Mouse (Mus musculus): ENCODE measurements around the gene Cacna2d2. TPM values are rescaled to one million over a fixed set of nuclear protein-coding genes. Genes with fewer than 3 reads are reported as not detected.

The Cacna2d2 gene
- total and polyA plus RNA-seq, 2 experiments from 2014 or later: 7.6 to 108 TPM

- no peaks in the 10 kb centered on the region for H3K36me3 ChIP-seq (ENCODE audit: insufficient read depth, low read length)
- H3K27ac ChIP-seq: no peak overlapping the region
- H3K9me3 ChIP-seq (ENCODE audit: low read length): no peaks in the 10 kb centered on the region
- TF ChIP-seq CTCF (IDR thresholded peaks at IDR 0.05; ENCODE audit: low read depth): no peak
- ATAC-seq (no peak), DNase-seq (ENCODE audit: low spot score) (peak; percentile 12)
- 46% methylated on average over 16 of the region's 16 CpGs for WGBS
- H3K4me2 ChIP-seq (ENCODE audit: low read depth, low read length): no peak overlapping the region
- H3K27me3 ChIP-seq (ENCODE audit: insufficient read depth, low read length): no peaks in the 10 kb centered on the region
- peaks cover 10% of the 10 kb centered on the region for H3K4me1 ChIP-seq (ENCODE audit: insufficient read depth, low read length)
- H3K9ac ChIP-seq (replicated peaks; ENCODE audit: low read length): no peak overlapping the region
- no peak overlapping the region for H3K4me3 ChIP-seq (ENCODE audit: low read length)
Observed at GRCm38 (mm10) chr9:107512326-107512725, 112.9 kb downstream of the Cacna2d2 start.

- Histone ChIP-seq H3K27me3 (ENCODE audit: insufficient read depth, low read length) (no peaks in the 10 kb centered on the region), H3K4me3 (ENCODE audit: low read length) (no peak overlapping the region), H3K36me3 (ENCODE audit: insufficient read depth, low read length) (0 out of 2 replicates have a peak, but pooled peaks cover 5% of the 10 kb centered on the region), H3K27ac (no peak overlapping the region), H3K4me1 (ENCODE audit: insufficient read depth, low read length) (no peaks in the 10 kb centered on the region), H3K4me2 (ENCODE audit: low read depth, low read length) (no peak overlapping the region), H3K9me3 (ENCODE audit: low read length) (no peaks in the 10 kb centered on the region), H3K9ac (replicated peaks; ENCODE audit: low read length) (no peak overlapping the region)
- ATAC-seq: peak; percentile 67
- WGBS: 21% methylated on average over 14 of the region's 14 CpGs
- TF ChIP-seq CTCF (IDR thresholded peaks at IDR 0.05; ENCODE audit: low read depth): peak; percentile 100
- peak; percentile 93 for DNase-seq (ENCODE audit: low spot score)
Observed at GRCm38 (mm10) chr9:107514303-107514955, 115.0 kb downstream of the Cacna2d2 start.

- no peak for ATAC-seq
- H3K4me2 ChIP-seq (ENCODE audit: low read depth, low read length): no peak overlapping the region
- TF ChIP-seq CTCF (IDR thresholded peaks at IDR 0.05; ENCODE audit: low read depth): no peak
- no peak overlapping the region for H3K27ac ChIP-seq
- no peak overlapping the region for H3K4me3 ChIP-seq (ENCODE audit: low read length)
- no peak for DNase-seq (ENCODE audit: low spot score)
- no peak overlapping the region for H3K9ac ChIP-seq (replicated peaks; ENCODE audit: low read length)
- 26% methylated on average over 6 of the region's 6 CpGs for WGBS
- no peaks in the 10 kb centered on the region for H3K27me3 ChIP-seq (ENCODE audit: insufficient read depth, low read length)
- no peaks in the 10 kb centered on the region for H3K9me3 ChIP-seq (ENCODE audit: low read length)
- peaks cover 3% of the 10 kb centered on the region; the same call in 1 of the 2 replicates for H3K4me1 ChIP-seq (ENCODE audit: insufficient read depth, low read length)
- H3K36me3 ChIP-seq (ENCODE audit: insufficient read depth, low read length): 0 out of 2 replicates have a peak, but pooled peaks cover 9% of the 10 kb centered on the region
Observed at GRCm38 (mm10) chr9:107520331-107520730, 120.9 kb downstream of the Cacna2d2 start.

- DNase-seq (ENCODE audit: low spot score): no peak
- Histone ChIP-seq H3K4me3 (ENCODE audit: low read length) (no peak overlapping the region), H3K27me3 (ENCODE audit: insufficient read depth, low read length) (no peaks in the 10 kb centered on the region), H3K4me2 (ENCODE audit: low read depth, low read length) (no peak overlapping the region), H3K9ac (replicated peaks; ENCODE audit: low read length) (no peak overlapping the region), H3K4me1 (ENCODE audit: insufficient read depth, low read length) (peaks cover 3% of the 10 kb centered on the region), H3K27ac (0 out of 2 replicates have a peak overlapping the region, but pooled peaks have one; percentile 20), H3K36me3 (ENCODE audit: insufficient read depth, low read length) (0 out of 2 replicates have a peak, but pooled peaks cover 9% of the 10 kb centered on the region), H3K9me3 (ENCODE audit: low read length) (no peaks in the 10 kb centered on the region)
- no peak for TF ChIP-seq CTCF (IDR thresholded peaks at IDR 0.05; ENCODE audit: low read depth)
- no peak for ATAC-seq
- 64% methylated on average over 5 of the region's 5 CpGs for WGBS
Observed at GRCm38 (mm10) chr9:107521190-107521589, 121.8 kb downstream of the Cacna2d2 start.

GRCm38 (mm10) chr9:107521711-107522399 lies 122.4 kb downstream of the Cacna2d2 start:
- WGBS: 23% methylated on average over 24 of the region's 25 CpGs
- Histone ChIP-seq H3K9ac (replicated peaks; ENCODE audit: low read length) (no peak overlapping the region), H3K27ac (no peak overlapping the region), H3K27me3 (ENCODE audit: insufficient read depth, low read length) (no peaks in the 10 kb centered on the region), H3K4me1 (ENCODE audit: insufficient read depth, low read length) (peaks cover 9% of the 10 kb centered on the region), H3K36me3 (ENCODE audit: insufficient read depth, low read length) (0 out of 2 replicates have a peak, but pooled peaks cover 9% of the 10 kb centered on the region), H3K9me3 (ENCODE audit: low read length) (no peaks in the 10 kb centered on the region), H3K4me2 (ENCODE audit: low read depth, low read length) (peak overlapping the region; percentile 16; the same call in 1 of the 2 replicates), H3K4me3 (ENCODE audit: low read length) (no peak overlapping the region)
- ATAC-seq (no peak), DNase-seq (ENCODE audit: low spot score) (peak; percentile 25)
- no peak for TF ChIP-seq CTCF (IDR thresholded peaks at IDR 0.05; ENCODE audit: low read depth)

- Histone ChIP-seq H3K27me3 (ENCODE audit: insufficient read depth, low read length) (no peaks in the 10 kb centered on the region), H3K4me2 (ENCODE audit: low read depth, low read length) (no peak overlapping the region), H3K9ac (replicated peaks; ENCODE audit: low read length) (no peak overlapping the region), H3K9me3 (ENCODE audit: low read length) (no peaks in the 10 kb centered on the region), H3K4me1 (ENCODE audit: insufficient read depth, low read length) (peaks cover 13% of the 10 kb centered on the region), H3K4me3 (ENCODE audit: low read length) (no peak overlapping the region), H3K36me3 (ENCODE audit: insufficient read depth, low read length) (0 out of 2 replicates have a peak, but pooled peaks cover 9% of the 10 kb centered on the region), H3K27ac (no peak overlapping the region)
- 18% methylated on average over 2 of the region's 2 CpGs for WGBS
- DNase-seq (ENCODE audit: low spot score) (no peak), ATAC-seq (no peak)
- TF ChIP-seq CTCF (IDR thresholded peaks at IDR 0.05; ENCODE audit: low read depth): no peak
Observed at GRCm38 (mm10) chr9:107522400-107522711, 122.9 kb downstream of the Cacna2d2 start.
